Mouse (Mus musculus): Measurements from ENCODE around the gene Slc22a28.
"Not testable (repeated sequence)": the region's sequence is repeated elsewhere in the genome, so short reads cannot be mapped to it uniquely, and the experiment has no call there.

Slc22a28 gene

DNA sequence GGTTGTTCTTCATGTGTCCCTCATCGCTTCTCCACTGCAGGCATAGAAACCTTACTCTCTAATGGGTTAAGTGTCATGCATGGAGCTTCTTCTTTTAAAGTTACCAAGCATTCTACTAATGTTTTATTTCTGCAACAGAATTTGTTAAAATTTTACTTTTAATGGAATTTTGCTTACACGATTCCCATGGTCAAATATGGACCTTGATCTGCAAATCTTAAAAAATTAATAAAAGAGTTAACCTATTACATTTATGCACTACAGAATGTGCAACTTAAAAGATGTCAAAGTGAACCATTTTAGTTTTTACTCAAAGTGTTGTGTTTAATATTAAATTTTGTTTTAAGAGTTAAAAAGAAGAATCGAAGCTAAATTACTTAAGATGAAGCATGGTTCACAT, at the start of gene Slc22a28:
Slc22a28 (minus strand) TSS at position 102 of the 400 bp plus-strand sequence.
- not testable (repeated sequence) for DNase-seq (ENCODE audit: extremely low read depth, insufficient read length, low spot score)

DNA sequence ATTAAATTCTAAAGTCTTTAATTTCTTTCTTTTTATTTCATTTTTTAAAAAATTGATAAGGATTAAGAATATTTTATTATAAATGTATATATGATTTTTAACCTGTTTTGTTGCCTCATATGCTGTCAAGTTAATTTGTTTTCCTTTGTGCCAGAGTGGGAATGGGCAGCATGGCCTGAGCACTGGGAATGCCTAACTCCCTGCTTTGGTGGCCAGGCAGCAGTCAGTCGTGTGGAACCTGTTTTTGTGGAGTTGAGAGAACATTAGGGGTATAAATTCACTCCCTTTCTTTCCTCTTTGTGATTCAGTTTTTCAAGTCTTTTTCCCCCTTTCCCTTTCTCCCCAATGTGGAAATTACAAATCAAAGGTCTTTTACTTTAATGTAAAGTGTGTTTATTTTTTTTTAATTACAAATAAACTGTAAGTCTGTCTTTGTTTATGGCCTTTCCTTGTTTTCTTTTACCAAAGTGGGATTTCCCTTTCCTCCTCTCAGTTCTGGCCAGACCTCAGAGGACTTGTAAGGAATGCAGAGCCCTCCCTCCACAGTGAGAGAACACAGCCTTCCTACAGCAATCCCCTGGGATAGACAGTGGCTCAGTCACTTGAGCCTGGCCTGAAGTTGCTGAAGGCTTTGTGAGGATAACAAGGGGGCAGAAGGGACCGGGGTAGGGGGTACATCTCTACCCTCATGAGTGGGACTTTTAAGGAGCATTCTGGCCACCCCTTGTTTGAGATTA, 17.2 kb upstream of the Slc22a28 start:
- no peak for DNase-seq (ENCODE audit: extremely low read depth, insufficient read length, low spot score)

DNA sequence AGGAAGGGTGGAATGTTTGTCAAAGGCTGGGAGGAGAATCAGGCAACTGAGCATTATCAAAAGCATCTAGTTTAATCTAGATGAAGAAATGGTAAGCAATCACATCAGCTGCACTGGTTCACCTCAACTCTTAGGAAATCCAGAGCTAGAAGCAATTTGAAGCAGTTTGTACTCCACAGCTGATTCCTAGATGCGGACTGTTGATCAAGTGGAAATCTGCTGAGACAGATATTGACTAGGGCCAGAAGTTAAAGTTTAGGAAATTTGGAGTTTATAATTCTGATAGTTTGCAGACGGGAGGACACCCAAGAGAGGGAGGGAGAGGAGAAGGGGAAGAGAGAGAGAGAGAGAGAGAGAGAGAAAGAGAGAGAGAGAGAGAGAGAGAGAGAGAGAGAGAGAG, 10.9 kb upstream of the Slc22a28 start:
- DNase-seq (ENCODE audit: extremely low read depth, insufficient read length, low spot score), result not testable (repeated sequence)

DNA sequence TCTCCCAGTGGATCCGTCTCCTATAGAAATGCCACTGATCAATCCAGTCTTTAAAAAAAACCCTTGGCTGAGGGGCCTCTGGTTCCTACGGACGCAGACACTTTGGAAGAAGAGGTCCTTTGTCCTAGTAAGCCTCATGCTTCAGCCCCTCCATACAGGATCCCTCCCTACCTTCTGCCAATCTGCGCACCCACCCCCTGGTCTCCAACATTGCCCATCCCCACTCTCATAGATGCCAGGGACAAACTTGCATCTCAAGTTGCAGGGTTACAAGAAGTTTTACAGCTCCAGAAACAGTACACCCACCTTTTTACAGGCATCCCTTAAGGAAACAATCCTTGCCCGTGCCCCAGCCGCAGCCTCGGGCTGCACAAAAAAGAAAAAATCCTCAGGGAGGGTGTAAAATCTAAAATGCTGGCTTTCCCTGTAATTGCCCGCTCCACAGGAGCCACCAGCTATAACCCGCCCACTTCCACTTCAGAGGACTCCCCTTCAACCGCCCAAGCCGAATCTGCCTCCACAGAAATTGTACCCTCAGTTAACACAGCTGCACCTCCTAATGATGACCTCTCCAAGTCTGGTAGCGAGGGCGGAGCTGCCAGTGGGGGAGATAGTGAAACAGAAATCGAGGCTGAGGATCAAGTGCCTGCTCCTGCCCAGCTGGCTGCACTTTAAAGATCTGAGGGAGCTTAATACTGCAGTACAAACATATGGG, 2.5 kb upstream of the Slc22a28 start:
- not testable (repeated sequence) for DNase-seq (ENCODE audit: extremely low read depth, insufficient read length, low spot score)

DNA sequence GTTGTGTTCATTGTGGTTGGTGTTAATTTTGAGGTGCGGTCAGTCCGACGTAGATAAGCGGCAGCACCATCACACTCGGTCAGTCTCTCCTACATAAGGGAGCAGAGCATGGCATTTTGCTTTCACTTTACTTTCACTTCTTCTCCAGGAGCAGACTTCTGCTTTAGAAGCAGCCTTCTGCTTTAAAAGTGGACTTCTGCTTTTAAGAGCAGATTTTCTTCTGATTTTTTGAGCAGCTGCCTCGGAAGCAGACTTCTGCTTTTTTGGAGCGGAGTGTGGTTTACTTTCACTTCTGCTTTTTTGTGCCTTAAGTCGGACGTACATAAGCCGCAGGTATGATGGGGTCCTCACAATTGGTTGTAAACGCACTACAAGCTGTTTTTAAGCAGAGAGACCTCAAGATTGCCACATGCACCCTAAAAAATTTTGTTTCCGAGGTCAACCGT, 111.9 kb downstream of the Slc22a28 start:
- DNase-seq (ENCODE audit: extremely low read depth, insufficient read length, low spot score), result no peak

DNA sequence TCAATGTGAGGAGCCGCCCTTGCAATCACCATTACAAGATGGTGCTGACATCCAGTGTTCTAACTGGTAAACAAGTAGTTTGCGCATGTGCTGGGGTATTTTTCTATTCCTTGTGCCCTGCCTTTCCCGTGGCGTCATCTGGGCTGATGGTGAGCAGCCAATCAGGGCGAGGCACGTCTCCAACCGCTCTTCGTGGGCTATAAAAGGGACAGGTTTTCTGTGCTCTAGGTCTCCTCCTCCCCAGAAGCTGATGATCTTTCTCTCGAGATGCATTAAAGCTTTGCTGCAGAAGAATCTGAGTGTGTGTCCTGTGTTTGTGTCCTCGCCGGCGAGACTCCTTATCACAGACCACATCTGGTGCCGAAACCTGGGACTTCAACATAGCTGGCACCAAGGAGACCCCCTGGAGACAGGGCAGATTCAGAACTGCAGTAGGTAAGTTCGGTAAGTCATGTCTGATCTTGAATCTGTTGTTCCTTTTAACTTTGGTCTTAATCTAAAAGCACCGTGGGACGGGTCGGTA, 112.4 kb downstream of the Slc22a28 start:
- not testable (repeated sequence) for DNase-seq (ENCODE audit: extremely low read depth, insufficient read length, low spot score)

DNA sequence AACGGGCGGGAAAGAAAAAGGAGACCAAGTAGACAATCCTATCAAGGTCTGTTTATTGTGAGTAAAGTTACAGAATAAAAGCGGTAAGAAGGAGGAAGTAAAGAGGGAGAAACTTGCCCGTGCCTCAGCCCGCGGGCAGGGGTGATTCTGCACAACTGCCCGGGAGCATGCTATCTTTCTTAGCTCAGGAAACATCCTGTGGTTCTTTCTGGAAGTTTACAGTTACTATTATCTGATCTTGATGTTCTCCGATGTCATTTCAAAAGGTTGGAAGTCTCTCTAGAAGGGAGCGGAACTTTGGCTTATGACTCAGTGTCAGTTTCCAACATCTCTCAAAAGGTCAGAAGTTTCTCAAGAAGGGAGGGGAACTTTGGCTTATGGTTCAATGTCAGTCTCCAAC, 113.2 kb downstream of the Slc22a28 start:
- not testable (repeated sequence) for DNase-seq (ENCODE audit: extremely low read depth, insufficient read length, low spot score)
